Mouse (Mus musculus): ENCODE results near the gene Ces2h. TPM values are rescaled to one million over a fixed set of nuclear protein-coding genes. Genes with fewer than 3 reads are reported as not detected.

Gene Ces2h
- not detected in 2 replicates for polyA plus RNA-seq (2012; rRNA removed)

DNA sequence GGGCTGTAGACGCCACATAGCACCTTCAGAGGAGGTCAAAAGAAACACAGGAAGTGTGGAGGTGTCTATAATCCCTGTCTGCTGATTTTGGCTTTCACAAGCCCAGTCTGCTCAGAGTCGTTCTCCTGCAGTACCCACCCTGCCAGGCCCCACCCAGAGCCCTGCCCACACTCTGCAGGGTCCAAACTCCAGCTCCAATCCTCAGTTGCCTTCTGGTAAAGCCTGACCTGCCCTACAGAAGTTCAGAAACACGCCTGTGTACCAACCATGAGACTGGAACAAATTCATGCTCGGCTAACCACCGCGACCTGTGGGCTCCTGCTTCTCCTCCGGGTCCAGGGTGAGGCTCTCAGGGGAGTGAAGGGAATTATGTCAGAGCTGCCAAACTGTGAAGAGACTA is at the start of gene Ces2h:
Gene Ces2h, plus strand, starts transcription at position 268 of the 400 bp plus-strand sequence.
- TF ChIP-seq CTCF (IDR thresholded peaks at IDR 0.05; ENCODE audit: extremely low read depth, insufficient read depth, low read length) (no peak), POLR2A (IDR thresholded peaks at IDR 0.05; ENCODE audit: extremely low read depth, insufficient read depth, low read length) (no peak)
- no peaks in the 10 kb centered on the region for H3K4me1 ChIP-seq (ENCODE audit: control insufficient read depth, insufficient read depth, low read length)
- no peak within 1 kb of the TSS for H3K27ac ChIP-seq (ENCODE audit: insufficient read depth, low read length)
- no peak within 1 kb of the TSS for H3K4me3 ChIP-seq (ENCODE audit: insufficient read depth, low read length)

GRCm38 (mm10) chr8:104961537-104961961 is 39.1 kb upstream of the Ces2h start, which contains the start of gene Ces2g:
Gene Ces2g, plus strand, starts transcription at chr8:104961718.
- no peak within 1 kb of the TSS for H3K27ac ChIP-seq (ENCODE audit: insufficient read depth, low read length)
- no peaks in the 10 kb centered on the region for H3K4me1 ChIP-seq (ENCODE audit: control insufficient read depth, insufficient read depth, low read length)
- no peak for TF ChIP-seq CTCF (IDR thresholded peaks at IDR 0.05; ENCODE audit: extremely low read depth, insufficient read depth, low read length)
- no peak for TF ChIP-seq POLR2A (IDR thresholded peaks at IDR 0.05; ENCODE audit: extremely low read depth, insufficient read depth, low read length)
- H3K4me3 ChIP-seq (ENCODE audit: insufficient read depth, low read length): no peak within 1 kb of the TSS

DNA sequence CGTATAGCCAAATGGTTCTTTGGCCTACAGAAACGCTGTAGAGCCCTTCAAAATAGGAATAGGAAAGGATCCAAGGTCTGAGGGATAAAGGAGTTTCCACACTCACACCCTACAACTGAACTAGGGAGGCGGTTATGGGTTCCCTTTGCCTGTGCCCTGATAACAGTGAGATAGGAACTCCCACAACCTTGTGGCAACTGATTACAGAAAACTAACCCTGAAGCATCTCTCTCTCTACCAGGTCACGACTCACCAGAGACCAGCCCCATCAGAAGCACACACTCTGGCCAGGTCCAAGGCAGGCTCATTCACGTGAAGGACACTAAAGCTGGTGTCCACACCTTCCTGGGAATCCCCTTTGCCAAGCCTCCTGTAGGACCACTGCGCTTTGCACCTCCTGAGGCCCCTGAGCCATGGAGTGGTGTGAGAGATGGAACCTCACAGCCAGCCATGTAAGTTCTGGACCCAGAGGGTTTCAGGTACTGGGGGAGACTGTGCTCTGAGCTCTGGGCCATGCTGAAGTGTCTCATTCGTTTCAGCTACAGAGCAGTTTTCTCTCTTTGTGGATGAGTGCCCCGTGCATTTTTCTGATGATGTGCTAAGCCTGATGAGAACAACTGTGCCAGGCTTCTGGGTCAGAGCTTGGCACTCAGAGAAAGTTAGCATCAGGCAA is 38.3 kb upstream of the Ces2h start:
- H3K27ac ChIP-seq (ENCODE audit: insufficient read depth, low read length): no peak overlapping the region
- no peak for TF ChIP-seq POLR2A (IDR thresholded peaks at IDR 0.05; ENCODE audit: extremely low read depth, insufficient read depth, low read length)
- TF ChIP-seq CTCF (IDR thresholded peaks at IDR 0.05; ENCODE audit: extremely low read depth, insufficient read depth, low read length): no peak
- H3K4me1 ChIP-seq (ENCODE audit: control insufficient read depth, insufficient read depth, low read length): no peaks in the 10 kb centered on the region
- H3K4me3 ChIP-seq (ENCODE audit: insufficient read depth, low read length): no peak overlapping the region

DNA sequence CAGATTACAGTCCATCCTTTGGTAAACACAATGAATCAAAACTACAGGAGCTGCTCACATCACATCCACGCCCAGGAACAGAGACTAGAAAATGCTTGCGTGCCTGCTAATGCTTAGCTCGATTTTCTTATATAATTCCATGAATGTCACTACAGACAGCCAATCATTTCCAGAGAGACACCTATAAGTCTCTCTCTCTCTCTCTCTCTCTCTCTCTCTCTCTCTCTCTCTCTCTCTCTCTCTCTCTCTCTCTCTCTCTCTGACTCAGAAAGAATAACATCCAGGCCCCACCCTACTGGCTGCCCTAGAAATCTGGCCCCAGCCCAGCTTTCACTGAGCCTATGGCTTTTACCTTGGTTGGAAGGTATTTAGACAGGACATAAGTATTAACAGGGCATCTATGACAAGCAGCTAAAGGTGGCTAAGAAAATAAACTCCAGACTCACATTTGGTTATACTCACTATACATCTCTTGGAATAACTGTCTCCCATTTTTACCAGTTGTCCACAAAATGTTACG is 37.2 kb upstream of the Ces2h start:
- Histone ChIP-seq H3K4me3 (ENCODE audit: insufficient read depth, low read length) (no peak overlapping the region), H3K4me1 (ENCODE audit: control insufficient read depth, insufficient read depth, low read length) (no peaks in the 10 kb centered on the region), H3K27ac (ENCODE audit: insufficient read depth, low read length) (no peak overlapping the region)
- no peak for TF ChIP-seq POLR2A (IDR thresholded peaks at IDR 0.05; ENCODE audit: extremely low read depth, insufficient read depth, low read length)

GRCm38 (mm10) chr8:104984126-104984525 is 16.5 kb upstream of the Ces2h start:
- TF ChIP-seq POLR2A (IDR thresholded peaks at IDR 0.05; ENCODE audit: extremely low read depth, insufficient read depth, low read length): no peak
- TF ChIP-seq CTCF (IDR thresholded peaks at IDR 0.05; ENCODE audit: extremely low read depth, insufficient read depth, low read length): no peak

DNA sequence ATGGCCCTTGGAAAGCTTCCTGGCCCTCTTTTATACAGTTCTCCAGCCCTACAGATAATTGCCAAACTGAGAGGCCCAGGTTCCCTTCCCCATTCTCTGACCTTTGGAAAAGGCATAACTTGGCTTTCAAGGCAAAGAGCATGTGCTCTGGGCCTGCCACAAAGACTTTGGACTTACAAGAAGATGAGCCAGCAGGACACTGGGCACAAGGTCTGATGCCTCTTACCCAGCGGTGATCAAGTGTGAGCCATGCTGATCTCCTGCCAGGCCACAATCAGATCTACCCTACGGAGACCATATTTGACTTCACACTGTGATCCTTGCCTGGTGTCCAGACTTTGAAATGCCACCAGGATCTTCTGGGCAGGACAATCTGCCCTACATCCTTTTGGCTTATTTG is 15.7 kb upstream of the Ces2h start:
- H3K4me3 ChIP-seq (ENCODE audit: insufficient read depth, low read length): no peak overlapping the region
- TF ChIP-seq POLR2A (IDR thresholded peaks at IDR 0.05; ENCODE audit: extremely low read depth, insufficient read depth, low read length) (no peak), CTCF (IDR thresholded peaks at IDR 0.05; ENCODE audit: extremely low read depth, insufficient read depth, low read length) (no peak)
- H3K27ac ChIP-seq (ENCODE audit: insufficient read depth, low read length): no peak overlapping the region
- no peaks in the 10 kb centered on the region for H3K4me1 ChIP-seq (ENCODE audit: control insufficient read depth, insufficient read depth, low read length)

More at GRCm38 (mm10) chr8:104984126-104984525, 16.5 kb upstream of the Ces2h start:
- Histone ChIP-seq H3K4me1 (ENCODE audit: control insufficient read depth, insufficient read depth, low read length) (no peaks in the 10 kb centered on the region), H3K4me3 (ENCODE audit: insufficient read depth, low read length) (no peak overlapping the region), H3K27ac (ENCODE audit: insufficient read depth, low read length) (no peak overlapping the region)

DNA sequence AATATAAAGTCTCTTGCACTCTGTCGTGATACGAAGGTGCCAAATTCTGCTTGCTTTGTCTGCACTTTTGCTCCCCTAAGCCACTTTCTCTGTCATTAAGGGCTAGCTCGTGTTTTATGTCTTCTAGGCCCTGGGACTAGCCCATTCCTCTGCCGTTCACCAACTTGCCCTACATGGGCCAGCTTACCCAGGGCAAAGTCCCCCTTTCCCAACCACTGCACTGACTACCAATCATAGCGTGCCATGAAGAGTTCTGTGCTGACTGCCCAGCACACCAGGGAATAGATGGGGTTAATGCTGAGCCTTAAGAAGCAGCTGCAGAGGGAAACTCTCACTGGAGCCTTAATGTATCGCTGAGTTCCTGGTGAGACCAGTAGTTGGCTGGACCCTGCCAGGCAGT is 2.5 kb upstream of the Ces2h start:
- no peak overlapping the region for H3K27ac ChIP-seq (ENCODE audit: insufficient read depth, low read length)
- H3K4me3 ChIP-seq (ENCODE audit: insufficient read depth, low read length): no peak overlapping the region
- H3K4me1 ChIP-seq (ENCODE audit: control insufficient read depth, insufficient read depth, low read length): no peaks in the 10 kb centered on the region
- TF ChIP-seq POLR2A (IDR thresholded peaks at IDR 0.05; ENCODE audit: extremely low read depth, insufficient read depth, low read length) (no peak), CTCF (IDR thresholded peaks at IDR 0.05; ENCODE audit: extremely low read depth, insufficient read depth, low read length) (no peak)

DNA sequence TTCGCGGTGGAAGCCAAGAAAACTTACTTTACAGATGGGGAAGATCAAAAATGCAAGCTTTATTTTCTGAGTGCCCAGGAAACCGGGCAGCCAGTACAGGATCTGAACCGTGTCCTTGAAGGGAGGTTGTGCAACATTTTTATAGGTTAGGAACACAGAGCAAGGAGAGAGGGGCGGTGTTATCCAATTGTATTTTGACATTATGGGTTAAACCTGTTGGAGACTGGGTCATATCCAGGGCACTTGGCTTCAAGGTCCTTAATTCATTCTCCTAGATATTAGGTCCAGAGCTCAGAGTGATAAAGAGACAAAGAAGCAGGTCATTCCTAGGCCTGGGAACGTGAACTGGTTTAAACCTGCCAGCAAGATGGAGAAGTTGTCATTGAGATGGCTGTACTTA is 1.5 kb upstream of the Ces2h start:
- no peak overlapping the region for H3K27ac ChIP-seq (ENCODE audit: insufficient read depth, low read length)
- TF ChIP-seq CTCF (IDR thresholded peaks at IDR 0.05; ENCODE audit: extremely low read depth, insufficient read depth, low read length) (no peak), POLR2A (IDR thresholded peaks at IDR 0.05; ENCODE audit: extremely low read depth, insufficient read depth, low read length) (no peak)

DNA sequence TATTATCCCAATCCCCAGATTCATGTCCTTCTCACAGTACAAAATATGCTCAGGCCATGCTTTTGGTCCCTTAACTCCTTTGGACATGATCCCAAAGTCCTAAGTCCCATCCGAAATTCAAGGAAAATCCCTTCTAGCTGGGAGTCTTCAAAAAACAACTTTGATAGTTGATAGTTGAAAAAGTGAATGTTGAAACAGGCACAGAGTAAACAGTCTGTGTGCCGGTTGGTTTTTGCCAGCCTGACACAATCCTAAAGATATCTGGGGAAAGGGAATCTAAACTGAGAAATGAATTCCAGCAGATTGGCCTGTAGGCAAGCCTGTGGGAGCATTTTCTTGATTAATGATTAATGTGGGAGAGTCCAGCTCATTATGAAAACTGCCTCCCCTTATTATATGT is 9.3 kb downstream of the Ces2h start:
- Histone ChIP-seq H3K27ac (ENCODE audit: insufficient read depth, low read length) (no peak overlapping the region), H3K4me3 (ENCODE audit: insufficient read depth, low read length) (no peak overlapping the region), H3K4me1 (ENCODE audit: control insufficient read depth, insufficient read depth, low read length) (no peaks in the 10 kb centered on the region)
- no peak for TF ChIP-seq CTCF (IDR thresholded peaks at IDR 0.05; ENCODE audit: extremely low read depth, insufficient read depth, low read length)
- no peak for TF ChIP-seq POLR2A (IDR thresholded peaks at IDR 0.05; ENCODE audit: extremely low read depth, insufficient read depth, low read length)

More for the DNA sequence above, 1.5 kb upstream of the Ces2h start:
- H3K4me3 ChIP-seq (ENCODE audit: insufficient read depth, low read length): no peak overlapping the region
- no peaks in the 10 kb centered on the region for H3K4me1 ChIP-seq (ENCODE audit: control insufficient read depth, insufficient read depth, low read length)

DNA sequence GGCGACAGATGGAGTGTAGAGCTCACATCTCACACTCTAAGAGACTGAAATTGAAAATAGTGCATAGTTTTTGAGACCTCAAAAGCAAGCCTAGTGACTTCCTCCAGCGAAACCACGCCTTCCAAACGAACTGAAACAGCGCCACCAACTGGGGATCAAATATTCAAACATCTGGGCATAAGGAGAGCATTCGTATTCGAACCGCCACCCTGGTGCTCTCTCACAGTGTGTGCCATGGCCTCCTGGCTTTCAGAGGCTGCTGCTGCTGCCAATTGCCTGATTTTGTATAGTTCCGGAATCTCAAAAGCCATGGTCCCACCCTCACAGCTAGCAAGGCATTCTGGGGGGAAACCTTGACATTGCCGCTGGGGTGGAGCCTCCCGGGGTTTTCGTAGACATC is 10.5 kb downstream of the Ces2h start:
- TF ChIP-seq POLR2A (IDR thresholded peaks at IDR 0.05; ENCODE audit: extremely low read depth, insufficient read depth, low read length) (no peak), CTCF (IDR thresholded peaks at IDR 0.05; ENCODE audit: extremely low read depth, insufficient read depth, low read length) (no peak)
- Histone ChIP-seq H3K27ac (ENCODE audit: insufficient read depth, low read length) (no peak overlapping the region), H3K4me3 (ENCODE audit: insufficient read depth, low read length) (no peak overlapping the region), H3K4me1 (ENCODE audit: control insufficient read depth, insufficient read depth, low read length) (no peaks in the 10 kb centered on the region)

All from cortical plate, adult 2 months (tissue).